Mouse (Mus musculus) E14TG2a.4 (cell line): ENCODE results near the gene Rexo4.

ENCODE experiments used
- H3K27me3 ChIP-seq: 2 replicates; pipeline ENCODE4 v1.6.1; 2014; ENCODE audit warnings: low read length, control low read depth; ENCODE audit not compliant: insufficient read depth
- H3K36me3 ChIP-seq: 2 replicates; pipeline ENCODE4 v1.6.1; 2014; ENCODE audit warnings: low read length, control low read depth; ENCODE audit not compliant: insufficient read depth
- H3K4me1 ChIP-seq: replicated peaks from 2 replicates; pipeline ENCODE4 v1.6.1; 2014; ENCODE audit warnings: low read depth, low read length, control low read depth
- H3K4me3 ChIP-seq: replicated peaks from 2 replicates; pipeline ENCODE4 v1.5.1; 2014; ENCODE audit warnings: mild to moderate bottlenecking, low read length
- H3K9me3 ChIP-seq: 2 replicates; pipeline ENCODE4 v1.6.1; 2014; ENCODE audit warnings: low read length, control low read depth
- CTCF ChIP-seq: conservative IDR thresholded peaks from 2 replicates; pipeline ENCODE4 v1.5.1; 2014; ENCODE audit warnings: low read length
- NANOG ChIP-seq: IDR thresholded peaks from 2 replicates; pipeline ENCODE4 v1.6.1; 2014; ENCODE audit warnings: borderline replicate concordance, low read length, mixed read lengths
- POU5F1 ChIP-seq: IDR thresholded peaks from 2 replicates; pipeline ENCODE4 v1.6.1; 2014; ENCODE audit warnings: low read length, borderline replicate concordance

Rexo4 gene

DNA sequence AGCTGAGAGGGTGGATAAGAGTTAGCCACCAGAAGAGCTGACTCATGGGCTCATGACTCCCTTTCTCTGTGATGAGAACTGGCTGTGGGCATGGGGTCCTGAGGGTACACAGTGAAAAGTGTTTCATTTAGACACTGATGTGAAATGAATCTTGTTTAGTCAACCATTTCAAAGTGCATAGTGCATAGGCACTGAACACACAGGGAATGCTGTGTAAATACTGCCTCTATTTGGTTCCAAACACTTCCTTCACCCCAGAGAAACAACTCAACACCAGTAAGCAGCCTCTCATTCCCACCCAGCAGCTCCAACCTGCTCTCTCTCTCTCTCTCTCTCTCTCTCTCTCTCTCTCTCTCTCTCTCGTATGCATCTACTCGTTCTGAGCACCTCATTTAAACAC is 20.0 kb upstream of the Rexo4 start:
- Histone ChIP-seq H3K27me3 (0 out of 2 replicates have a peak, but pooled peaks cover 6% of the 10 kb centered on the region), H3K4me1 (0 out of 2 replicates have a peak, but pooled peaks cover 7% of the 10 kb centered on the region), H3K36me3 (no peaks in the 10 kb centered on the region), H3K4me3 (no peak overlapping the region), H3K9me3 (no peaks in the 10 kb centered on the region)
- no peak for TF ChIP-seq CTCF
- no peak for TF ChIP-seq POU5F1
- no peak for TF ChIP-seq NANOG

DNA sequence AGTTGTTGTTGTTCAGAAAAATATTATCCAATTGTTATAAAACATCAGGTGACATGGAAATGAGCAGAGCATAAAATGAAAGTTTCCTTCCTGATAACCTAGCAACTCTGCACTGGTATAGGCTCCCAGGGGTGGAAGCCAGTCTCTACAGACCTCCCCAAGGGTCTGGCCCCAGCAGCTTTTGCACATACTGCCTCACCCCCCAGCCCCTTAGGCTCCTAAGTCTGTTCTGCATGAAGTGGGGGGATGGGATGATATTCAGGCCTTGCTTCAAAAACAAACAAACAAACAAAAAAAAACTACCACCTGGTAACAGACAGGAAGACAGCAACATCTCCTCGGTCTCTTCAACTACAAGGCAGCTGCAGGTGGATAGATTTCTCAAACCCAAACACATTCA is 16.2 kb upstream of the Rexo4 start:
- Histone ChIP-seq H3K4me3 (no peak overlapping the region), H3K27me3 (peaks cover 6% of the 10 kb centered on the region; the same call in 1 of the 2 replicates), H3K36me3 (no peaks in the 10 kb centered on the region), H3K4me1 (0 out of 2 replicates have a peak, but pooled peaks cover 7% of the 10 kb centered on the region), H3K9me3 (no peaks in the 10 kb centered on the region)
- TF ChIP-seq POU5F1 (no peak), NANOG (no peak), CTCF (no peak)

DNA sequence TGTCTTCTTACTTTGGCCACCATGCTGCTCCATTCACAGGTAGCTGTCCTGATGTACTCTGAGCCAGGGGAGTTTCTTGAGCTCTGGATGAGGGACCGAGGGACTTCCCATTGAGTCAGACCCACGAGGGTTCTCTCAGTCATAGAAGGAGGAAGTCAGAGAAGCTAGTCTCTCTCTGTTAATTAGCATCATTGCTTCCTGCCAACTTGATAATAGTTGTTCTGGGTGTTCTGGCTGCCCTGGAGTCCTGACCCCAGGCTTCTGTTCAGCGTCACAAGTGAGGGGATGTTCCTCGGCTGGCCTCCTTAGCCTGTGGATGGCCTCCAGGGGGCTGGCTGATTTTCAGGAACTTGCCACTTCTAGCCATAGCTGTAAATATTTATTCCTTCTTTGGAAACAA is 9.8 kb upstream of the Rexo4 start:
- H3K4me1 ChIP-seq = no peaks in the 10 kb centered on the region
- TF ChIP-seq CTCF (no peak), NANOG (no peak), POU5F1 (no peak)
- no peaks in the 10 kb centered on the region for H3K36me3 ChIP-seq
- peaks cover 6% of the 10 kb centered on the region for H3K27me3 ChIP-seq
- no peak overlapping the region for H3K4me3 ChIP-seq
- H3K9me3 ChIP-seq = no peaks in the 10 kb centered on the region

DNA sequence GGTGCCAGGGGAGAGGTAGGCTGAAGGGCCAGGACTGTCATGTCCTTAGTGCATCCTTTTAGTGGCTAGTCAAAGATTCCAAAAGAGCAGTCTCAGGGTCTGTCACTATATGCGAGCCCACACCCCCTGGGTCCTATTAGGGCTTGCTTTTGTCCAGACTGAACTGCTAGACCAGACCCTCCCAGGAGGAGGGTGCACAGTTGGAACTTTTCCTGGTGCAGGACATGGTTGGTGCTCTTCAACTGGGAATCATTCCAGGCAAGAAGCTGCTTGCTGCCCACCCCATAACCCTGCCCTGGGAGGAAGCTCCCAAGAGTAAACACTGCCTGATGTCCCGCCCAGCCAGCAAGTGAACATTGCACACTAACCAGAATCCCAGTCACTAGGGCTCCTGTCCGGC is 8.9 kb upstream of the Rexo4 start, which contains the start of gene Adamts13:
Gene Adamts13, plus strand, starts transcription at position 301 of the 400 bp plus-strand sequence.
- TF ChIP-seq CTCF (no peak), POU5F1 (no peak), NANOG (no peak)
- Histone ChIP-seq H3K36me3 (no peaks in the 10 kb centered on the region), H3K4me3 (no peak within 1 kb of the TSS), H3K27me3 (peaks cover 6% of the 10 kb centered on the region), H3K4me1 (no peaks in the 10 kb centered on the region), H3K9me3 (no peaks in the 10 kb centered on the region)

DNA sequence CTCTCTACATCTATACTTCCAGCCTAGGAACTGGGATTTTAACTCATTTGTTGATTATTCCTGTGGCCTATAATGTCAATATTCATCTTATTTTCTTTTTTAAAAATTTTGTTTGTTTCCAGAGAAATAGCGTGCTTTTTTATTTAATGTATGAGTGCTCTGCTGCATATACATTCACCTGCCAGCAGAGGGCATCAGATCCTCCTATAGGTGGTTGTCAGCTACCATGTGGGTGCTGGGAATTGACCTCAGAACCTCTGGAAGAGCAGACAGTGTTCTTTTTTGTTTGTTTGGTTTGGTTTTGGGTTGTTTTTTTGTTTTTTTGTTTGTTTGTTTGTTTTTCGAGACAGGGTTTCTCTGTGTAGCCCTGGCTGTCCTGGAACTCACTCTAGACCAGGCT is 3.1 kb upstream of the Rexo4 start:
- Histone ChIP-seq H3K4me3 (no peak overlapping the region), H3K36me3 (peaks cover 9% of the 10 kb centered on the region), H3K4me1 (peaks cover 23% of the 10 kb centered on the region), H3K9me3 (no peaks in the 10 kb centered on the region), H3K27me3 (no peaks in the 10 kb centered on the region)
- TF ChIP-seq NANOG (no peak), POU5F1 (no peak), CTCF (peak; percentile 84)

DNA sequence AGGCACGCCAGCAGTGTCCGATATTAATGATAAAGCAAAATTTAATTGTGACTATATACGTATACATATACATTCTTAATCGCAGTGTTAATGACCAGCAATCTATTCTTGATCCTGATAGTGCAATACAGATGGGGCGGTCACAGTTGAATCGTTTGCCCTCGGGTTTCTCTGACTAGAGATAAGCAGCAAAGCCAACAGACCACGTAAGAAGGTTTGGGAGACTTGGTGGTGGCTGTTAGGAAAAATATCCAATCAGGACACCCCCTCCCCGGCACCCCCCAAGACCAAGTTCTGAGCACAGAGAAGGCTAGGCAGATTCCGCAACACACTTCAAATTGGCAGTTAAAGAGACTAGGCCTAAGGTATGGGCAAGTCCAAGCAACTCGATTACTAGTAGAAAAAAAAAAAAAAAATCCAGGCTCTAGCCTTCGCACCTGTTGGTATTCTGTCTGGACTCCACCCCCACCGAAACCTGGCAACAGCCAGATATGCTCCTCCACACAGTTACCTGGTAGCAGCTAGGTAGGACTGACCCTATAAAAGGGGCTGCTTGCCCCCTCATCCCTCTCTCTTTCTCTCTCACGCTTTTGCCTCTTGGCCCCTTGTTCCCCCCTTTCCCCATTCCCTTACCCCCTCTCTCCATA is 661 bp upstream of the Rexo4 start:
- H3K36me3 ChIP-seq = peaks cover 34% of the 10 kb centered on the region
- H3K4me1 ChIP-seq = peaks cover 39% of the 10 kb centered on the region
- peak overlapping the region; percentile 93 for H3K4me3 ChIP-seq
- H3K27me3 ChIP-seq = no peaks in the 10 kb centered on the region
- TF ChIP-seq POU5F1 = no peak
- no peaks in the 10 kb centered on the region for H3K9me3 ChIP-seq

DNA sequence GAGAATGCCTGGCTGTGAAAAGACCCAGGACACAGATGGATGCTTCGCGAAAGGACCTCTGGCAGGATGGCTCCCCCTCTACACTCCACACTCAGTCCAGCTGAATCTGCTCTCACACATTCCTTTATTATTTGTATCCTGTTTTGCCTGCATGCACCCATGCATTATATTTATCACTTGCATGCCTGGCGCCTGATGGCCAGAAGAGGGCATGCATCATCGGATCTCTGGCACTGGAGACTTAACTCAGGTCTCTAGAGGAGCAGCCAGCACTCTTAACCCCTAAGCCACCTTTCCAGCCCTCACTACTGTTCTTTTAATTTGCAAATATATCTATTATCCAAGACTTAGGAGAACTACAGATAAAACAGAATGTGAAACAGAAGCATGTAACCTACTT is 3.4 kb downstream of the Rexo4 start:
- H3K27me3 ChIP-seq = no peaks in the 10 kb centered on the region
- H3K36me3 ChIP-seq = peaks cover 71% of the 10 kb centered on the region
- no peak for TF ChIP-seq NANOG
- TF ChIP-seq POU5F1 = no peak
- no peak; the same call in 1 of the 2 replicates for TF ChIP-seq CTCF
- H3K4me1 ChIP-seq = peaks cover 39% of the 10 kb centered on the region
- no peaks in the 10 kb centered on the region for H3K9me3 ChIP-seq
- H3K4me3 ChIP-seq = no peak overlapping the region

DNA sequence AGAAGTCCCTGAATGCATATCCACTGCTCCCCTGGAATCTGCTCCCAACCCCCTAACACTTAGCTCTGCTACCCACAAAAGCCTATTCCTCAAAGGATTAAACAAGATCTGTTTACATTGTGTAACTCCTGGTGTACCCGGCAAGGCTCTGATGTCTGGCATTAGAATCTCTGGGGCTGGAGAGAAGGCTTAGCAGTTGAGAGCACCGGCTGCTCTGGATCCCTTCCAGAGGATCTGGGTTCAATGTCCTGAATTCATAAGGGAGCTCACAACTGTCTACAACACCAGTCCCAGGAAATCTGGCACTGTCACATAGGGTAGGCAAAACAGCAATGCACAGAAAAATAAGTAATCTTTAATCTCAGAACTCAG is 6.7 kb downstream of the Rexo4 start:
- TF ChIP-seq POU5F1 = no peak
- peaks cover 97% of the 10 kb centered on the region for H3K36me3 ChIP-seq
- no peaks in the 10 kb centered on the region for H3K27me3 ChIP-seq
- peaks cover 18% of the 10 kb centered on the region for H3K4me1 ChIP-seq
- no peak overlapping the region for H3K4me3 ChIP-seq
- H3K9me3 ChIP-seq = no peaks in the 10 kb centered on the region

DNA sequence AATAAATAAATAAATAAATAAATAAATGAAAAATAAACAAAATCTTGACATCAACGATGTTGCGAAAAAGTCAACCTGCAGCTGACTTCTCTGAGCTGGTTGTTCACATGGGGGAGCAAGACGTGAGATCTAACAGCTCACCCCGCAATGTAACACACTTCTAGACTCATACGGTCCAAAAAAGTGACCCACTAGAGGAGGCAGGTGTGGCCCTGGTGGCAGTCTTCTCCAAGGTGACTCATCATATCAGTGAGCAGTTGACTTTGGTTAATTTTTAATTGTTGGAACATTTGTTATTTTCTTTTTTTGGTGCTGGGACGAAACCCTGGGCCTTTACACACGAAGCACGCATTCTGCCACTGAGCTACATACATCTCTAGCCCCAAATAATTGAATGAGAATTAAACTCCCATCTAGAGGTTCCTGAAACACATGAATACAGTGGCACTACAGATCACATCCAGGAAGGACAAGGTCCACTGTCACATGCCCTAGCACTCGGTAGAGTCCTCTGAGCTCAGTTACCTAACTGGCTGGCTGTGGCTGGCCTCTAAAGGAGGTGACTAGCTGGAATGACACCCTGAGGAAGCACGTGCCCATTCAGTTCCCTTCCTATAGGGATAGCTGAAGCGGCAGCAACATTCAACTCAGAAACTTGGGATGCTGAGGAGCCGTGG is 7.2 kb downstream of the Rexo4 start:
- H3K27me3 ChIP-seq = no peaks in the 10 kb centered on the region
- H3K4me3 ChIP-seq = no peak overlapping the region

More for the DNA sequence above, 7.2 kb downstream of the Rexo4 start:
- H3K9me3 ChIP-seq = no peaks in the 10 kb centered on the region
- H3K36me3 ChIP-seq = peaks cover 97% of the 10 kb centered on the region
- TF ChIP-seq CTCF (no peak), POU5F1 (no peak), NANOG (no peak)
- peaks cover 12% of the 10 kb centered on the region for H3K4me1 ChIP-seq
